Mouse (Mus musculus): Measurements from ENCODE around the gene Parp11.

GRCm38 (mm10) chr6:127464523-127464922 is 17.9 kb downstream of the Parp11 start:
- TF ChIP-seq CTCF (IDR thresholded peaks at IDR 0.05) (no peak), POLR2A (IDR thresholded peaks at IDR 0.05; ENCODE audit: insufficient read depth, low read depth, low read length) (no peak)
